Mouse (Mus musculus): ENCODE results near the gene Gm5141. TPM values are rescaled to one million over a fixed set of nuclear protein-coding genes. Genes with fewer than 3 reads are reported as not detected.
"Not testable (repeated sequence)": the region's sequence is repeated elsewhere in the genome, so short reads cannot be mapped to it uniquely, and the experiment has no call there.

Gm5141 gene
- polyA plus RNA-seq (2012; rRNA removed) = 2.8 and 3.5 TPM in 2 replicates

DNA sequence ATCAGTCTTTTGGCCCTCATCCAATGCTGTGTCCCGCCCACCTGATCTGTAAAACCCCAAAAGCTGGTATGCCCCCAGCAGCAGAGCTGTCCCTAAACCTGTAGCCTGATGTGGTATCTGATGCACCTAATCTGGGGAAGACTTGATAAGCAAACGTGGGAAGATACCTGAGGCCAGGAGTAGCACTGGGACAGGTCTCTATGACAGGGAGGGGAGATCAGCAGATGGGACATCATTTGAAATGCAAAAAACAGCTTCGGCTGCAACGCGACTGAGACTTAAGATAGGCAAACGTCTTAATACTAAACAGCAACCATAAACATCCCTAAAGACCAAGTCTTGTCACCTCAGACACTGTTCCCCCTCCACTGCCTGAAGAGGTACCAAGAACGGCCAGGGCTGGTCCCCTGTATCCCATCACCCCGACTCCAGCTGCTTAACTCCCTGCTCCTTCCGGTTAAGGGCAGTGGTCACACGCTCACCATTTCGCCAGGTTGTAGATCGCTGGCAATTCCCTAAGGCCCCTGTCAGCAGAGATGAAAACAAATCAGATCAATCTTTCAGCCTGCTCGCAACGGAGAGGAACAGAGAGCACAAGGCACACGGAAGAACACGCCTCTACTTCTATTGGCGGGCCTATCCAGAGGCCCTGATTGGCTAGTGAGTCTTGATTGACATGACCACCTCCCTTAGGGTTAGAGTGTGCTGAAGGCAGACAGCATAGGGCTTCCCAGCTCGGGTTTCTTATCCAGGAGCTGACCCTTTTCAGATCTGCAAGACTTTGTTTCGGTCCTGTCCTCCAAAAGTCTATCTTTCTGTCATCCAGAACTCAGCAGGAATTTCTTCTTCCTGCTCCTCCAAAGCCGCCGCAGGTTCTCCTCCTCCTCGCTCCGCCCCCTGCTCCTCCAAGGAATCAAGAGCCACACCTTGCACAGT, at the start of gene Gm5141:
Gene Gm5141 (minus strand): TSS at position 610 of the 936 bp plus-strand sequence.
- DNase-seq (ENCODE audit: low spot score) = peak; percentile 32

DNA sequence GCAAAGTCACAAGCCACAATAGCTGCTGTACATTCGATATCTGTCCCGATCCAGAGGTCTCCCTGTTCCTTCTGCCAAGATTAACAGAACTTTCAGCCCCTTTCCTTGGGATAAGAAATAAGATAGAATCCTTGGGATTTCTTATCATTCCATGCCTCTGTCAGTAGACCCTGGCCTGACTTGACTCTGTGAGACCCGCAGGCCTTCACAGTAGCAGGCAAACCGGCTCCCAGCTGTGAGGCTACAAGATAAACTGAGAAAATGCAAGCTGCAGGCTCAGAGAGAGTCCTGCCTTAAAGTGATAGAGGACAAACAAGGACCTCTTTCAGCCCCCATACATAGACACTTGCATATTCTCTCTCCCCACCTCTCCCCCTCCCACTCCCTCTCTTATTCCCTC, 47.7 kb upstream of the Gm5141 start:
- DNase-seq (ENCODE audit: low spot score) = no peak

DNA sequence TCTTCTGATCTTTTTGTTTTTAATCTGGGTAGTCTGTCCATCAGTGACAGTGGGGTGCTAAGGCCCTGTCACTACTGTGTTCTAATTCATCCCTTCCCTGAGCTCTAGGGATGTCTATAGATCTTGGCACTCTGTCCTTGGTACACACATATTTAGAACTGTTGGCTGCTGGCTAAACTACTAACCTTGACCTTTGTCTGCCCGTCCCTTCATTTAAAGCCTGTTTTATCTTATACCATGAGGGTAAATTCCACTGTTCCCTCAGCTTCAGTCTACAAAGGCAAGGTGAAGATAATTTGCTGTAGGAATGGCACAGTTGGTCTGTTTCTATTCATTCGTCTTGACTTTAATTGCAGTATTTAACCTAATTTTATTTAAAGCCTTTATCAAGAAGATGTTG, 46.6 kb upstream of the Gm5141 start:
- DNase-seq (ENCODE audit: low spot score) = no peak

DNA sequence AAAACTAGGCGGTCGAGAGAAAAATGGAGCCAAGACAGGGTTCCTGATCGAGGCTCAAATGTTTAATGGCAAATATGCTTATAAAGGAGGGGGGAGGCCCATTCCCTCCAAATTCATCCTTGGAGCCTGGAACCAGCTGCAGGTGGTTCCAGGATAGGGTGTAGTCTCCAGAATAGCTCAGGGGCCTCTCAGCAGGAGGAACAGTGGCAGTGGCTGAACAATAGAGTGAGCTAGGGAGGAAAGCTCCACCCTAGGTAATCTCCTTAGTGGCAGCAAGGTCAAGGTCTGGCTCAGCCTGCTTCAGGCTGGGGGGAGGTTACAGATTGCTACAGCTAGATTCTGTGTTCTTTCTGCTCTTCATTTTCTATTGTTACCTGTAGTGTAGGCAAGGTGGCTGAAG, 30.1 kb upstream of the Gm5141 start:
- DNase-seq (ENCODE audit: low spot score) = not testable (repeated sequence)

DNA sequence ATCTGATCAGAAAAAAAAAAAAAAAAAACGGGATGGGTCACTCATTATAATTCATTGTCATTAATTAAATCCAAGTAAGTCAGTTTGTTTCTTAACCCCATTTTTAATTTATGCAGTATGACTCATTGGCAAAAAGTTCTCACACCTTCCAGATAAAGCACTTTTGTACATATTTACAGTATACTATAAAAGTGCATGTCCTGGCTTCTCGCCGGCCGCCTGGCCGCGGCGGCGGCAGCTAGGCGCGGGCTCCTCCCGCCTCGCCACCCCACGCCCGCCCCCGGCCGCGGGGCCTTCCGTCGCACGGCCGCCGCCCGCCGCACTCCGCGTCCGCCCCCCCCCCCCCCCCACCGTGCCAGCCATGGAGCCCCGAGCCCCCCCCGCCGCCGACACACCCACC, 27.1 kb upstream of the Gm5141 start:
- no peak for DNase-seq (ENCODE audit: low spot score)

DNA sequence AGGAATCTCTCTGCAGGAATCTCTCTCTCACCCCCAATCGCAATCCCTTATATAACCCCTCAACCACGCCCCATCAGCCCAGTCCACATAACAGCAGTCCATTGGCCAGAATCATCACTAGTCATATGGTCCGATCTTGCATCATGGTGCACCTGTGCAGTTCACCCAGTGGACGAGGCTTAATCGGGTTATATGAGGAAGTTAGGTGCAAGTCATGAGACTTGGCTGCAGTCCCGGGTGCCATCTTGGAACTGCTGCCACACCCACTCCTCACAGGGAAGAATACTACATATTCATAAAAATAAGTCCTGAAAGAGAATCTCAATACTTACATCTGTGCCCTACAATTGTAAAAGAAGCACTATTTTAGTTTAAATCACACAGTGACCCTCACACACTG, 22.4 kb upstream of the Gm5141 start:
- DNase-seq (ENCODE audit: low spot score) = not testable (repeated sequence)

DNA sequence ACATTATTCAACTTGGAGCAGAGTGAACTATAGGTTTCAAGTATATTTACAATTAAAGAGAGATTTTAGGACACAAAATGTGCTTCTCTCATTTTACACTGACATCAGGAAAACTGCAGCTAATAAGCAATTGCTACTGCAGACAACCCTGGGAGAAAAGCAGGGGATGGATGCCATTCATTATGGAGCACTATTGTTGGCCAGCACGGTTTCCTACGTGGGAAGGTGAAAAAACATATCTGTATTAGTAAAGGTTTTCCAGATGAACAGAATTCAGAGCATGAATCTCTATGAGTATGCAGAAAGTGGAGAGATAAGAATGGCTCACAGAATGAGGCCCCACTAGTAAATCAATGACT, 506 bp upstream of the Gm5141 start:
- DNase-seq (ENCODE audit: low spot score) = not testable (repeated sequence)

DNA sequence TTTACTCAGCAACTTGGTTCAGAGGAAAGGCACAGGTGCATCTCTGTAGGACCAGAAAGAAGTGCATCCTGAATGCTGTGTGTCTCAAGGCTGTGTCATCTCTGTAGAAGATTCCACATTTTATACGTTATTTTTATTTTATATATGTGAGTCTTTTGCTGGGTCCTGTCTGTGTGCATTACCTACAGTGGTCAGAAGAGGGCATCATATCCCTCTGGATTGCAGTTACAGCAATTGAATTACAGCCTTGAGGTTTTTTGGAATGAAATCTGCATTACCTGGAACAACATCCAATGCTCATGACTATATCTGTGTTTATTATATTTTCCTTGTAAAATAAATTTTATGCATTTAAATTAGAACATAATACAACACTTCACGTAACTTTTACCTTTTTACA, 21.8 kb downstream of the Gm5141 start:
- not testable (repeated sequence) for DNase-seq (ENCODE audit: low spot score)

DNA sequence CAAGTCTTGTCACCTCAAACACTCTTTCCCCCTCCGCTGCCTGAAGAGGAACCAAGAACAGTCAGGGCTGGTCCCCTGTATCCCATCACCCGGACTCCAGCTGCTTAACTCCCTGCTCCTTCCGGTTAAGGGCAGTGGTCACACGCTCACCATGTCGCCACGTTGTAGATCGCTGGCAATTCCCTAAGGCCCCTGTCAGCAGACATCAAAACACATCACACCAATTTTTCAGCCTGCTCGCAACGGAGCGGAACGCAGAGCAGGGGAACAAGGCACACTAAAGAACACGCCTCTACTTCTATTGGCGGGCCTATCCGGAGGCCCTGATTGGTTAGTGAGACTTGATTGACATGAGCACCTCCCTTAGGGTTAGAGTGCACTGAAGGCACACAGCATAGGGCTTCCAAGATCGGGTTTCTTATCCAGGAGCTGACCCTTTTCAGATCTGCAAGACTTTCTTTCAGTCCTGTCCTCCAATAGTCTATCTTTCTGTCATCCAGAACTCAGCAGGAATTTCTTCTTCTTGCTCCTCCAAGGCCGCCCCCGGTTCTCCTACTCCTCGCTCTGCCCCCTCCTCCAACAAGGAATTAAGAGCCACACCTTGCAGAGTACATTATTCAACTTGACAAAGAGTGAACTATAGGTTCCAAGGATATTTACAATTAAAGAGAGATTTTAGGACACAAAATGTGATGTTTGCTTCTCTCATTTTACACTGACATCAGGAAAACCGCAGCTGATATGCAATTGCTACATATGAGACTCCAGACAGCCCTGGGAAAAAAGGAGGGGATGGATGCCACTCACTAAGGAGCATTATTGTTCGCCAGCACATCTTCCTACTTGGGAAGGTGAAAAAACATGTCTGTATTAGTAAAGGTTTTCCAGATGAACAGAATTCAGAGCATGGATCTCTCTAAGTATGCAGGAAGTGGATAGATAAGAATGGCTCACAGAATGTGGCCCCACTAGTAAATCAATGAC, 24.9 kb downstream of the Gm5141 start, which contains the start of gene Platr25:
Gene Platr25 (minus strand): TSS at position 278 of the 984 bp plus-strand sequence.
- DNase-seq (ENCODE audit: low spot score) = peak; percentile 26

DNA sequence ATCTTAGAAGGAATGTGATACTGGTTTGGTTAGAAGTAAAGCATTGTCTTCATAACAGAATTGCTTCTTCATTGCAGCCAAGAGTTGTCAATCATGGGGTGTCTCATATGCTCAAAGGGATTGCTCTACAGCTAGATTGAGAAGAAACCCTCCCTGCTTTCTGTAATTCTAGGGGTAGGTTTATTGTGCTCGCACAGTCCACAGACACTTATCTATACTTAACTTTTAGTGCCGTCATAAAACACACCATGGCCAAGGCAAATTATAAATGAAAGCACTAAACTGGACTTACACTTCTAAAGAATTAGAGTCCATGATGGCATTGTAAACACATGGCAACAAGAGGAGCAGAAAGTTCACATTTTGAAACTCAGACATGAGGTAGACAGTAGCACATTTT, 52.3 kb downstream of the Gm5141 start:
- DNase-seq (ENCODE audit: low spot score) = no peak

Other genes starting within 250 kb of the Gm5141 start
- gene Zfp935, start 227.3 kb downstream of the Gm5141 start, polyA plus RNA-seq (2012; rRNA removed) = not detected in 2 replicates
- gene Zfp934, start 214.6 kb downstream of the Gm5141 start, polyA plus RNA-seq (2012; rRNA removed) = 10.9 and 12.0 TPM in 2 replicates
- gene 6720489N17Rik, start 161.6 kb downstream of the Gm5141 start, polyA plus RNA-seq (2012; rRNA removed) = 5.8 and 5.9 TPM in 2 replicates
- 14.4 and 14.8 TPM in 2 replicates for gene Platr25, start 25.1 kb downstream of the Gm5141 start, polyA plus RNA-seq (2012; rRNA removed)
- gene Fbp2, start 72.6 kb upstream of the Gm5141 start, polyA plus RNA-seq (2012; rRNA removed) = 29.3 and 33.6 TPM in 2 replicates
- 12.4 and 13.1 TPM in 2 replicates for gene Fbp1, start 102.5 kb upstream of the Gm5141 start, polyA plus RNA-seq (2012; rRNA removed)
- 290 and 374 TPM in 2 replicates for gene 2010111I01Rik, start 179.1 kb upstream of the Gm5141 start, polyA plus RNA-seq (2012; rRNA removed)

All from urinary bladder, adult 2 months (tissue).